Mouse (Mus musculus): ENCODE measurements around the gene Plekhg2.

- no peak for TF ChIP-seq POLR2A (IDR thresholded peaks at IDR 0.05; ENCODE audit: borderline replicate concordance, extremely low read depth, low read depth, low read length)
- TF ChIP-seq CTCF (IDR thresholded peaks at IDR 0.05; ENCODE audit: insufficient read depth, low read length): no peak
These were observed 17.2 kb downstream of the Plekhg2 start for GRCm38 (mm10) chr7:28355221-28355620.
